Mouse (Mus musculus) heart, postnatal 36 days (tissue): ENCODE measurements around the gene Dio1. TPM values are rescaled to one million over a fixed set of nuclear protein-coding genes. Genes with fewer than 3 reads are reported as not detected.
A peak's percentile ranks its signal among the peaks of the same experiment; 100 is the strongest.

Experiments
- DNase-seq, 2 experiments: peaks; one replicate each; pipeline ENCODE4 v3.0.0; 2021 to 2022
- intact Hi-C: fragments of 180-260 bp; cut with DNase I; formaldehyde crosslinking; loops from one replicate; pipeline ENCODE4 v1.15.1; 2025
- total RNA-seq, 2 experiments: library from RNA; stranded (reverse); gene quantifications; 2 replicates each; pipeline ENCODE4 v1.2.3; 2021

Dio1 gene
- total RNA-seq, 2 experiments from 2014 or later: not detected

DNA sequence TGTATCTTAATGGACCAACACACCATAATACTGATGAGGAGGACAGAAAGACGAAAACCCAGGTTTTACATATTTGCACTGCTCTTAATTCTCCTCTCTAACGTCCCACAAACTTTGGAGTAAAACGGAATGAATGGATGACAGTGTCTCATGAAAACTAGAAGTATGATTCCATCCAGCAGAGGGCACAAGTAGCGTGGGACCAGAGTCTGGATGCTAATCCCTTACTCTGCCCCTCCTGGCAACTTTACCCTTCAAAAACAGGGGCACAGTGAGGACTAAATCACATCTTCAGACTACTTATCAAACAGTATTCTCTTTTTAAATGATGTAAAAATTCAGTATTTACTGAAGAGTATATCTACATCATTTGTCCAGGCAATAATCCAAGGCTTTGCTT, 56.5 kb downstream of the Dio1 start:
- peak in 1 of 2 experiments; percentile 25 for DNase-seq
- intact Hi-C loops: loop anchor here (1.0 to 5.0 kb wide), 2 partner anchors 99 to 117 kb away; partner anchors contain the start of gene Ndc1

DNA sequence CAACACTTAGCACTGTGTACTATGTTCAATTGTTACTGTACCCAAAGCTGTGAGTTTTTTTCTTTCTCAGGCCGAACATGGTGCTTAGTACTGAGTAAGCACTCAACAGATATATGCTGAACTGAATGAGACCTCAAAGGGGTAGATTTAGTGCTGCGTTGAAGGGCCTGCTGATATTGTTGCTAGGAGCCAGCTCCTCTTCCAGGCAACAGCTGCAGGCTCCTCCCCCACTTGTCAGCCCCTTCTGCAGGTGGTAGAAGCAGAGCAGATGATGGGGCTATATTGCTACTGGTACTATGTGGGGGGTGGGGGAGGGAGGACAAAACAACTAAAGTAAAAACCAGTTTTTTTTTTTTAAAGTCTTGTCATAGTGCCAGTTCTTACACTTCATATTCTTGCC, 57.5 kb downstream of the Dio1 start:
- DNase-seq: no peak
- intact Hi-C loops: no loop called here

DNA sequence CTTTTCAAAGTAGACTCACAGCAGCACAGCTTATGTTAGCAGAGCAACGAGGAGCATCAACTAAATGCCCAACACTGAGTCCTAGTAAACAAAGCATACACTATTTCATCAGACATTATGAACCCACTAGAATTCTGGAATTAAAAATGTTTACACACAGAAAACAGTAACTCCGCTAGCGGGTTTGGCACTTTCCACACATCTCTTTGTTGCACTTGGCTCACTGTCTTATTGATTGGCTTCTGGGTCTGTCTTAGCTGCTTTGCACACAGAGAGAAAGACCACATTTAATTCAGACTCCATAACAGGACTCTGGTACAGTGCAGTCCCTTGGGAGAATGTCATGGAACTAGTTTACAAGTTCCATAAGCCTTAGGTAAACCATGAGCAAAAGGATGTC, 58.9 kb downstream of the Dio1 start:
- DNase-seq: no peak
- intact Hi-C loops: no loop called here

DNA sequence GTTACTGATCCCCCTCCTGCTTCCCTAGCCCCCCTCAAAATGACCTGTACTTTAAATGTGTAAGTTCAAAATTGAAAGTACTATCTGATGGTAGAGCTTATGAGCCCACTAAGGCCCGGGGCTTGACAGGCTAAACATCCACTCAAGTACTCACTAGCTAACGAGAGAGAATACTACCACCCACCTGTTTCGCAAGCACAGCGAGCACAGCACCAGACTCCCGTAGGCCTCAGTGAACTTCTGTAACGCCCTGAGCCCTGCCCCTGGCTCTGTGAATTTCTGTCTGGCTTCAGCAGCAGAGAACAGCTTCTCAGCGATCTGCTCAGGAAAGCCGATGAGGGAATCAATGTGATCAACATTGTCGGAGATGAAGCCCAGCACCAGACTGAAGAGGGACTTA, 59.9 kb downstream of the Dio1 start:
- intact Hi-C loops: no loop called here
- peak in 1 of 2 experiments; percentile 11 for DNase-seq

DNA sequence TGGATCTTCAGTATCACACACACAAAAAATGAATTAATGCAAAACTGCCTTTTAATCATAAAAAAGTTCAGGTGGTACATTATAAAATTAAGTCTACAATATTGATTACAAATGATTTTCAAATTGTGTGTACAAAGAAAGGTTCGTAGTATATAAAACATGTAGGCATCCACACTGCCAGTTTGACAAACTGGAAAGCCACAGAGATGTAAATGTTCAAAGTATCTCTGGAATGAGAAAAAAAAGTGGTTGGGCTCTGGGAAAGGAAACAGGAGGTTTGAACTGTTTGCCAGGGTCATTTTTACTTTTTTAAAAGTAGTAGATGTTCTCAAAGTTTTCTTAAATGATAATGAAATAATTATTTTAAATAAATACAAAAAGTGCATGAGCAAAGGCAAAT, 60.9 kb downstream of the Dio1 start:
- DNase-seq: no peak
- intact Hi-C loops: no loop called here

DNA sequence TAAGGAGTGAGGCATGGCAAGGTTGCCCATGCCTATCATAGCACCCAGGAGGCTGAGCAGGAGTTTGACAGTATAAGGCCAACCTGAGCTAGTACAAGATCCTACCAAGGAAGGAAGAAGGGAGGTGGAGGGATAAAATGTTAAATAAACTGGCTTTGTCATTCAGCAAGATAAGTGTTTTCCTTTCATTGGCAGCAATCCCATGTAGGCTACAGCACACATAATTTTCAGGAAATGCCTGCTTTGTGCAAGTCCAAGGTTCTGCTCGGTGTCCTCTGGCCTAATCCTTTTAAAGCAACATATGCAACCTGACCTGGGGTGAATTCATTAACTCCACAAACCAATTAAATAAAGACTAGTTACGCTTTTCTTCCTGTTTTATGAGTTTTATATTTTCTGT, 61.6 kb downstream of the Dio1 start:
- DNase-seq: no peak
- intact Hi-C loops: no loop called here

DNA sequence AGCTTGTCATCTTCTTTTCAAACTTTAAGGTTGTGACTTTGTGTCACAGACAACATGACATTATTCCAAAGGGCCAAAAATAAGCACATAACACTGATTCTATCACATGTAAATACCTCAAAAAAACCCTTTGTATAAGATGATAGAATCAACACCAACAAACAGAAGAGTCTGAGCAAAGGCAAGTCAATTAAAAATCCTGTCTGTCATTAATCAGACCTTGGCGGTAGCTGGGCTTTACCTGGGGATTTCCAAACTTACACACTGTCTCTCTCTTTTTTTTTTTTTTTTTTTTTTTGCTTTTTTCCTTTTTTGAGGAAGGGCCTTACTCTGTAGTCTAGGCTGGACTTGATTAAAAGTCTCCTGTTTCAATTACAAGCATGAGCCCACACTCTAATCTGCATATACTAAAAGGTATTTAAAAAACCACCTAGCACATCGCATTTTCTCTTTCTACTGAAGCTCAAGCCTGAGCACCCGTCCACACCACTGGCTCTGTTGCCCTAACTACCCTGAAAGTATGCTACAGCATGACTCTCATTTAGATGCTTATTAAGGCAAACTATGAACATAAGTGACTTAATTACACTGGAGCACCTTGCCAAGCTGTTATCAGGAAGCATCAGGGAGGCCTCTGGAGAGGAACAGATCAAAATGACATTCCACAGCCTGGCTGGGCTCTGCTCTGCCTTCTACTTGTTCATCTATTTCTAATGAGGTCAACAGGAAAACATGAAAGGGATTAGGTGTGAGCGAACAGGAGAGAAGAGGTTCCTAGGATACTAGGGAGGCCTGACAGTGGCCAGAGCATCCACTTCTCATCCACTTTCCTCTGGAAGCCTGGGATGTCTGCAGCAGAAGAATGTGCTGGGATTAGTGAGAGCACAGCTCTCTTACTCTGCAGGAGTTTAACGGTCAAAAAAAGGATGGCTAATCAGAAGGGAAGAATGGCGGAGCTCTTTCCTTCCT, 63.3 kb downstream of the Dio1 start:
- no peak for DNase-seq
- intact Hi-C loops: no loop called here

Other genes starting within 250 kb of the Dio1 start
- 100 to 1,000 TPM; 102 to 110 TPM for gene Mrpl37, start 240.3 kb downstream of the Dio1 start, total RNA-seq
- 10 to 100 TPM; 19.3 to 21.4 TPM for gene Cyb5rl, start 240.2 kb downstream of the Dio1 start, total RNA-seq
- not detected for gene Cdcp2, start 210.3 kb downstream of the Dio1 start, total RNA-seq
- 100 to 1,000 TPM; 150 to 151 TPM for gene Tmem59, start 128.8 kb downstream of the Dio1 start, total RNA-seq
- gene Tceanc2, start 128.1 kb downstream of the Dio1 start, total RNA-seq: 10 to 100 TPM; 11.5 to 18.3 TPM
- not detected for gene Ldlrad1, start 98.0 kb downstream of the Dio1 start, total RNA-seq
- 10 to 100 TPM; 12.5 to 13.5 TPM for gene Lrrc42, start 53.6 kb downstream of the Dio1 start, total RNA-seq
- 10 to 100 TPM; 13.3 to 13.8 TPM for gene Hspb11, start 53.6 kb downstream of the Dio1 start, total RNA-seq
- 10 to 100 TPM; 21.2 to 22.7 TPM for gene Yipf1, start 7.2 kb upstream of the Dio1 start, total RNA-seq
- gene Ndc1, start 60.6 kb upstream of the Dio1 start, total RNA-seq: 10 to 100 TPM; 10.4 to 11.9 TPM
- gene Glis1, start 127.4 kb upstream of the Dio1 start, total RNA-seq: under 1 TPM in 1 of 2 experiments, not detected in 1; 0.28 TPM